Mouse (Mus musculus): Measurements from ENCODE around the gene Gm340.

DNA sequence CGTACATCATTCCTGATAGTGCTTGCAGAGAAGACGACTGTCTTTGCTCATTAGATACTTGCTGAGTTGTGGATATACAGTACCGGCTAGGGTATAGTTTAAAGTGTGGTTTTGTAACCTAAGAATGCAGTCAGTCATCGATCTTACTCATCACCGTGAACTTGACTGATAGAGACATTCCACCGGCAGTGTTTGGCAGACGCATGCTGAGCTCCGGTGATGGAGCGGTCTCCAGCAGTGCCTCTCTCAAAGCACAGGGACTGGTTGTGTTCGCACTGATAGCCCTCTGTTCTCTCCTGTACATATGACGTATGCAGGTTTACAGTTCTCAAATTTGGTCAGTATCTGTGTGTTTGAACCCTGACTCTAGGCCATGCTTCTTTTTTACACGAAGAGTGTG lies 9.6 kb downstream of the Gm340 start:
- TF ChIP-seq POLR2A (IDR thresholded peaks at IDR 0.05; ENCODE audit: control insufficient read depth, low read depth, low read length) (no peak), CTCF (IDR thresholded peaks at IDR 0.05; ENCODE audit: control insufficient read depth, insufficient read depth, insufficient replicate concordance, low read depth, low read length) (no peak)

Data from testis, adult 2 months (tissue).